Mouse (Mus musculus) thymus, adult 2 months (tissue): Measurements from ENCODE around the gene Sh3rf1. TPM values are rescaled to one million over a fixed set of nuclear protein-coding genes. Genes with fewer than 3 reads are reported as not detected.

ENCODE experiments used
- DNase-seq: peaks from one replicate; pipeline ENCODE4 v3.0.0; 2021
- H3K27ac ChIP-seq: fragments of 200-500 bp; 2 replicates; pipeline ENCODE4 v1.5.1; 2012; ENCODE audit warnings: low read length, control low read depth; ENCODE audit not compliant: control insufficient read depth, insufficient read depth
- H3K27me3 ChIP-seq: fragments of 200-500 bp; 2 replicates; pipeline ENCODE4 v1.6.1; 2012; ENCODE audit warnings: mild to moderate bottlenecking, low read length, moderate library complexity, mixed read lengths; ENCODE audit not compliant: control insufficient read depth, insufficient read depth
- H3K36me3 ChIP-seq: fragments of 200-500 bp; 2 replicates; pipeline ENCODE4 v1.6.1; 2012; ENCODE audit warnings: mild to moderate bottlenecking, low read length, moderate library complexity; ENCODE audit not compliant: control insufficient read depth, insufficient read depth
- H3K4me1 ChIP-seq: fragments of 200-500 bp; replicated peaks from 2 replicates; pipeline ENCODE4 v1.6.1; 2012; ENCODE audit warnings: low read length; ENCODE audit not compliant: control insufficient read depth, insufficient read depth
- H3K4me3 ChIP-seq: fragments of 200-500 bp; 2 replicates; pipeline ENCODE4 v1.5.1; 2012; ENCODE audit warnings: mild to moderate bottlenecking, low read length, control low read depth, moderate library complexity; ENCODE audit not compliant: control insufficient read depth, insufficient read depth
- CTCF ChIP-seq: fragments of 200-500 bp; IDR thresholded peaks from 2 replicates; pipeline ENCODE4 v1.5.1; 2012; ENCODE audit warnings: mild to moderate bottlenecking, control low read depth, low read length, moderate library complexity, borderline replicate concordance; ENCODE audit not compliant: control insufficient read depth, poor library complexity, insufficient read depth; ENCODE audit errors: extremely low read depth
- POLR2A ChIP-seq: fragments of 200-500 bp; IDR thresholded peaks from 2 replicates; pipeline ENCODE4 v1.6.1; 2012; ENCODE audit warnings: mild to moderate bottlenecking, low read length, control low read depth, moderate library complexity; ENCODE audit not compliant: control insufficient read depth, poor library complexity, insufficient read depth; ENCODE audit errors: extremely low read depth
- WGBS: fragments of 180-500 bp; shearing (Covaris S2); methylation state at CpG from one replicate; pipeline ENCODE4 v1.1.7; 2018; 5-methylcytosine and 5-hydroxymethylcytosine counted together
- polyA plus RNA-seq: library from polyadenylated mRNA; depleted of rRNA; stranded (reverse); fragments of >200 nt; gene quantifications from 2 replicates; pipeline ENCODE4 v1.2.3, GENCODE M21; 2012

Sh3rf1 gene
- polyA plus RNA-seq, 1 experiment: 7.6 TPM

- Histone ChIP-seq H3K4me3 (no peak overlapping the region), H3K4me1 (no peaks in the 10 kb centered on the region), H3K27ac (no peak overlapping the region), H3K36me3 (no peaks in the 10 kb centered on the region), H3K27me3 (no peaks in the 10 kb centered on the region)
- WGBS: 95% methylated on average over 4 of the region's 4 CpGs
- TF ChIP-seq POLR2A: no peak
- no peak for TF ChIP-seq CTCF
- no peak for DNase-seq
Observed at GRCm38 (mm10) chr8:61207636-61208035, 16.0 kb upstream of the Sh3rf1 start.

GRCm38 (mm10) chr8:61208719-61209118 lies 15.0 kb upstream of the Sh3rf1 start:
- H3K27me3 ChIP-seq: no peaks in the 10 kb centered on the region
- no peaks in the 10 kb centered on the region for H3K36me3 ChIP-seq
- no peak overlapping the region for H3K27ac ChIP-seq
- 87% methylated on average over 9 of the region's 9 CpGs for WGBS
- no peak for DNase-seq
- TF ChIP-seq POLR2A (no peak), CTCF (no peak)
- no peaks in the 10 kb centered on the region for H3K4me1 ChIP-seq
- no peak overlapping the region for H3K4me3 ChIP-seq

- H3K4me1 ChIP-seq: no peaks in the 10 kb centered on the region
- no peak for TF ChIP-seq CTCF
- TF ChIP-seq POLR2A: no peak
- no peak overlapping the region for H3K4me3 ChIP-seq
- no peak overlapping the region for H3K27ac ChIP-seq
- WGBS: 92% methylated on average over 8 of the region's 8 CpGs
- no peaks in the 10 kb centered on the region for H3K27me3 ChIP-seq
- DNase-seq: no peak
- H3K36me3 ChIP-seq: no peaks in the 10 kb centered on the region
Observed at GRCm38 (mm10) chr8:61210836-61211235, 12.8 kb upstream of the Sh3rf1 start.

GRCm38 (mm10) chr8:61215081-61215819 lies 8.4 kb upstream of the Sh3rf1 start:
- TF ChIP-seq POLR2A (no peak), CTCF (no peak)
- no peak for DNase-seq
- WGBS: 92% methylated on average over 5 of the region's 5 CpGs

GRCm38 (mm10) chr8:61217017-61217416 lies 6.7 kb upstream of the Sh3rf1 start:
- WGBS: 97% methylated on average over 3 of the region's 3 CpGs

More at GRCm38 (mm10) chr8:61215081-61215819, 8.4 kb upstream of the Sh3rf1 start:
- H3K4me3 ChIP-seq: no peak overlapping the region
- H3K27me3 ChIP-seq: no peaks in the 10 kb centered on the region
- no peaks in the 10 kb centered on the region for H3K4me1 ChIP-seq
- H3K27ac ChIP-seq: no peak overlapping the region
- H3K36me3 ChIP-seq: no peaks in the 10 kb centered on the region

GRCm38 (mm10) chr8:61217426-61217825 lies 6.2 kb upstream of the Sh3rf1 start:
- no peak for DNase-seq
- H3K4me1 ChIP-seq: no peaks in the 10 kb centered on the region
- 94% methylated on average over 8 of the region's 8 CpGs for WGBS
- no peaks in the 10 kb centered on the region for H3K36me3 ChIP-seq
- H3K27ac ChIP-seq: no peak overlapping the region
- no peak overlapping the region for H3K4me3 ChIP-seq
- H3K27me3 ChIP-seq: no peaks in the 10 kb centered on the region
- TF ChIP-seq CTCF (no peak), POLR2A (no peak)

More at GRCm38 (mm10) chr8:61217017-61217416, 6.7 kb upstream of the Sh3rf1 start:
- Histone ChIP-seq H3K27me3 (no peaks in the 10 kb centered on the region), H3K36me3 (no peaks in the 10 kb centered on the region), H3K4me3 (no peak overlapping the region), H3K4me1 (no peaks in the 10 kb centered on the region), H3K27ac (no peak overlapping the region)
- TF ChIP-seq CTCF: no peak
- no peak for TF ChIP-seq POLR2A
- DNase-seq: no peak

GRCm38 (mm10) chr8:61218439-61218838 lies 5.2 kb upstream of the Sh3rf1 start:
- no peak for TF ChIP-seq POLR2A
- TF ChIP-seq CTCF: no peak
- Histone ChIP-seq H3K27me3 (no peaks in the 10 kb centered on the region), H3K27ac (no peak overlapping the region), H3K4me3 (no peak overlapping the region), H3K4me1 (peaks cover 3% of the 10 kb centered on the region), H3K36me3 (no peaks in the 10 kb centered on the region)
- WGBS: 97% methylated on average over 2 of the region's 2 CpGs
- DNase-seq: no peak
